Mouse (Mus musculus) hindbrain, postnatal 0 days (tissue): ENCODE results near the gene Dlx1. TPM values are rescaled to one million over a fixed set of nuclear protein-coding genes. Genes with fewer than 3 reads are reported as not detected.
A peak's percentile ranks its signal among the peaks of the same experiment; 100 is the strongest.

Source experiments
- ATAC-seq: fragments of 200-750 bp; cut with Nextera tagmentation; 2 replicates; pipeline ENCODE4 v1.8.0; 2017; ENCODE audit warnings: mild to moderate bottlenecking, moderate TSS enrichment, moderate library complexity
- DNase-seq: peaks from one replicate; pipeline ENCODE4 v3.0.0-alpha.2; 2015; ENCODE audit warnings: low spot score
- H3K27ac ChIP-seq: fragments of 300-500 bp; sonication (generic); 2 replicates; pipeline ENCODE4 v1.5.1; 2014; ENCODE audit warnings: mild to moderate bottlenecking
- H3K27me3 ChIP-seq: fragments of 300-500 bp; sonication (generic); 2 replicates; pipeline ENCODE4 v1.6.1; 2014; ENCODE audit warnings: low read length, mixed read lengths; ENCODE audit not compliant: insufficient read depth
- H3K36me3 ChIP-seq: fragments of 300-500 bp; sonication (generic); 2 replicates; pipeline ENCODE4 v1.6.1; 2014; ENCODE audit warnings: low read length, mixed read lengths; ENCODE audit not compliant: insufficient read depth
- H3K4me1 ChIP-seq: fragments of 300-500 bp; sonication (generic); 2 replicates; pipeline ENCODE4 v1.6.1; 2014; ENCODE audit warnings: antibody characterized with exemption, low read length, mixed read lengths; ENCODE audit not compliant: insufficient read depth
- H3K4me2 ChIP-seq: fragments of 300-500 bp; sonication (generic); 2 replicates; pipeline ENCODE4 v1.6.1; 2014; ENCODE audit warnings: low read depth, mild to moderate bottlenecking, low read length, moderate library complexity, mixed read lengths
- H3K4me3 ChIP-seq: fragments of 300-500 bp; sonication (generic); 2 replicates; pipeline ENCODE4 v1.5.1; 2014; ENCODE audit warnings: low read length
- H3K9ac ChIP-seq: fragments of 300-500 bp; sonication (generic); replicated peaks from 2 replicates; pipeline ENCODE4 v1.6.1; 2014; ENCODE audit warnings: mild to moderate bottlenecking, low read length, moderate library complexity, mixed read lengths
- H3K9me3 ChIP-seq: fragments of 300-500 bp; sonication (generic); 2 replicates; pipeline ENCODE4 v1.6.1; 2016; ENCODE audit warnings: low read length, mixed read lengths
- CTCF ChIP-seq: IDR thresholded peaks from 2 replicates; pipeline ENCODE4 v1.5.1; 2016; ENCODE audit warnings: antibody characterized with exemption, control low read depth, low read depth
- WGBS: fragments of 180-500 bp; shearing (Covaris S2); extraction: QIAGEN DNeasy Blood & Tissue Kit; methylation state at CpG from one replicate; pipeline ENCODE4 v1.1.7; 2014; 5-methylcytosine and 5-hydroxymethylcytosine counted together
- polyA plus RNA-seq: library from polyadenylated mRNA; unstranded; fragments of >200 nt; fragmentation: Nextera tagmentation; extraction: Ambion mirVana; gene quantifications from 2 replicates; pipeline ENCODE4 v1.2.1, GENCODE M21; 2015
- total RNA-seq: library from RNA; depleted of rRNA; stranded (reverse); fragments of >200 nt; gene quantifications from 2 replicates; pipeline ENCODE4 v1.2.3, GENCODE M21; 2014; rRNA removed

Gene Dlx1
- total RNA-seq (2.5 and 3.5 TPM in 2 replicates), polyA plus RNA-seq (not detected in 2 replicates)

DNA sequence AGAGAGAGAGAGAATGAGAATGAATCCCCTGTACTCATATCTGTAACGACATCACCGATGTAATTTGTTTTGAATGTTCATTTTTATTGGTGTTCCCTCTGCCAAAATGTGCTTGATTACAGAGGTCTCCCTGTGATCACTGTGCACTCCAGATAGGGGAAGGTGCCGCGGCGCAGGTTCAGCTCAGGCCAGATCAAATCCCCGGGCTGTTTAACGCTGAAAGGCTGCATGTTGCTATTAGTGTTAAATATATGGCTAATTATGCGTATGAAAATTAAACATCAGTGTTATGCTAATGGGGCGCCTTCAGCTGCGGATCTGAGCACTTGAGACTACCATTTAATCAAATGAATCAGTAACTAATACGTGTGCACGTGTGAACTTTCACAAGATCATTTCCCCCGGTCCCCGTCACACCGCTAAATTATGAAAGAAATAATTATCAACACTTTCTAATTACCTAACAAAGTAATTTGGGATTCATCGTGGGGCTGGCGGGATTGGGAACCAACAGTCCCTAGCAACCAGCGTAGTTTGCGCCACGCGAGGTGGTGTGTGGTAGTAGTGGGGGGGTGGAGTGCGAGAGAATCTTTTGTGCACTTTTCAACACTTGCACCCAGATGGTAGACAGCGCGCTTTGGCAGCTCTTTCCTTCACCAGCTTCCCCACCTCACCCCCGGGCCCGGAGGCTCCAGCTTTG lies at the start of gene Dlx1:
Dlx1 (plus strand) TSS at position 100 of the 700 bp plus-strand sequence.
- Histone ChIP-seq H3K4me3 (peak within 1 kb of the TSS; percentile 33), H3K9me3 (no peaks in the 10 kb centered on the region), H3K27me3 (peaks cover 85% of the 10 kb centered on the region), H3K27ac (no peak within 1 kb of the TSS), H3K36me3 (no peaks in the 10 kb centered on the region), H3K4me1 (no peaks in the 10 kb centered on the region), H3K9ac (no peak within 1 kb of the TSS), H3K4me2 (peak within 1 kb of the TSS; percentile 55)
- ATAC-seq (no peak), DNase-seq (no peak)
- 1% methylated on average over 26 of the region's 26 CpGs for WGBS
- TF ChIP-seq CTCF = no peak

GRCm38 (mm10) chr2:71479917-71480316 lies 48.0 kb upstream of the Dlx1 start:
- Histone ChIP-seq H3K36me3 (no peaks in the 10 kb centered on the region), H3K4me1 (no peaks in the 10 kb centered on the region)
- WGBS = 14% methylated on average over 7 of the region's 7 CpGs

GRCm38 (mm10) chr2:71481825-71482224 lies 46.1 kb upstream of the Dlx1 start:
- no peak overlapping the region for H3K4me3 ChIP-seq
- no peaks in the 10 kb centered on the region for H3K4me1 ChIP-seq
- no peak for TF ChIP-seq CTCF
- no peak overlapping the region for H3K27ac ChIP-seq
- no peaks in the 10 kb centered on the region for H3K36me3 ChIP-seq
- H3K9me3 ChIP-seq = no peaks in the 10 kb centered on the region
- no peaks in the 10 kb centered on the region for H3K27me3 ChIP-seq
- DNase-seq = no peak
- no peak overlapping the region for H3K4me2 ChIP-seq
- H3K9ac ChIP-seq = no peak overlapping the region
- 69% methylated on average over 6 of the region's 6 CpGs for WGBS
- no peak for ATAC-seq

More at GRCm38 (mm10) chr2:71479917-71480316, 48.0 kb upstream of the Dlx1 start:
- H3K9me3 ChIP-seq = no peaks in the 10 kb centered on the region
- H3K27me3 ChIP-seq = no peaks in the 10 kb centered on the region
- ATAC-seq = no peak
- H3K9ac ChIP-seq = no peak overlapping the region
- H3K27ac ChIP-seq = no peak overlapping the region
- TF ChIP-seq CTCF = no peak
- DNase-seq = no peak
- no peak overlapping the region for H3K4me2 ChIP-seq
- H3K4me3 ChIP-seq = no peak overlapping the region

GRCm38 (mm10) chr2:71483046-71483716 lies 44.7 kb upstream of the Dlx1 start:
- no peak overlapping the region for H3K9ac ChIP-seq
- DNase-seq = peak; percentile 18
- 63% methylated on average over 10 of the region's 10 CpGs for WGBS

GRCm38 (mm10) chr2:71483717-71484066 lies 44.2 kb upstream of the Dlx1 start:
- no peaks in the 10 kb centered on the region for H3K9me3 ChIP-seq
- 30% methylated on average over 5 of the region's 5 CpGs for WGBS
- H3K27ac ChIP-seq = no peak overlapping the region
- H3K9ac ChIP-seq = no peak overlapping the region
- no peak overlapping the region for H3K4me3 ChIP-seq
- TF ChIP-seq CTCF = no peak
- H3K4me1 ChIP-seq = no peaks in the 10 kb centered on the region
- H3K4me2 ChIP-seq = no peak overlapping the region
- no peak for DNase-seq
- peak; percentile 68; the same call in 1 of the 2 replicates for ATAC-seq
- H3K27me3 ChIP-seq = no peaks in the 10 kb centered on the region
- no peaks in the 10 kb centered on the region for H3K36me3 ChIP-seq

More at GRCm38 (mm10) chr2:71483046-71483716, 44.7 kb upstream of the Dlx1 start:
- Histone ChIP-seq H3K4me2 (no peak overlapping the region), H3K27ac (no peak overlapping the region), H3K4me3 (no peak overlapping the region), H3K36me3 (no peaks in the 10 kb centered on the region), H3K27me3 (no peaks in the 10 kb centered on the region), H3K9me3 (no peaks in the 10 kb centered on the region), H3K4me1 (no peaks in the 10 kb centered on the region)
- no peak for ATAC-seq
- TF ChIP-seq CTCF = no peak

DNA sequence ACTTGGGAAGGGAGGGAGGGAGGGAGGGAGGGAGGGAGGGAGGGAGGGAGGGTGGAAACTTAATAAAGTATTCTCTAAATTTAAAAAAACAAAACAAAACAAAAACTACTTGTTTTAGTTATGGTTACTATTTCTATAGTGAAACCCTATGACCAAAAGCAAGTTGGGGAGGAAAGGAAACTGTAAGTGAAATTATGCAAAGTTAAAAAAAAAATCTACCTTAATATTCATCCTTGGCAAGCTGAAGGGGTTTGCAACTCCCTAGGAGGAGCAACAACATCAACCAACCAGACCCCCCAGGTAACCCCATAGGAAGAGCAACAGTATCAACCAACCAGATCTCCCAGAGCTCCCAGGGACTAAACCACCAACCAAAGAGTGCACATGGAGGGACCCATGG lies 36.6 kb upstream of the Dlx1 start:
- no peaks in the 10 kb centered on the region for H3K9me3 ChIP-seq
- no peak for DNase-seq
- TF ChIP-seq CTCF = no peak

More for the DNA sequence above, 36.6 kb upstream of the Dlx1 start:
- no peak for ATAC-seq
- H3K4me3 ChIP-seq = no peak overlapping the region
- no peaks in the 10 kb centered on the region for H3K36me3 ChIP-seq
- no peak overlapping the region for H3K4me2 ChIP-seq
- no peak overlapping the region for H3K9ac ChIP-seq
- no peaks in the 10 kb centered on the region for H3K4me1 ChIP-seq
- H3K27ac ChIP-seq = no peak overlapping the region
- H3K27me3 ChIP-seq = no peaks in the 10 kb centered on the region
